Mouse (Mus musculus) intestine, postnatal 0 days (tissue): ENCODE measurements around the gene Nsmf. TPM values are rescaled to one million over a fixed set of nuclear protein-coding genes. Genes with fewer than 3 reads are reported as not detected.

ENCODE experiments used
- ATAC-seq: fragments of 200-750 bp; cut with Nextera tagmentation; 2 replicates; pipeline ENCODE4 v1.8.0; 2017; ENCODE audit warnings: mild to moderate bottlenecking, moderate TSS enrichment, moderate library complexity
- H3K27ac ChIP-seq: fragments of 300-500 bp; sonication (generic); 2 replicates; pipeline ENCODE4 v1.5.1; 2014; ENCODE audit warnings: mild to moderate bottlenecking, low read depth, low read length, moderate library complexity
- H3K27me3 ChIP-seq: fragments of 300-500 bp; sonication (generic); replicated peaks from 2 replicates; pipeline ENCODE4 v1.6.1; 2014; ENCODE audit warnings: low read length, mixed read lengths; ENCODE audit not compliant: control insufficient read depth, insufficient read depth
- H3K36me3 ChIP-seq: fragments of 300-500 bp; sonication (generic); 2 replicates; pipeline ENCODE4 v1.6.1; 2014; ENCODE audit warnings: mild to moderate bottlenecking, moderate library complexity; ENCODE audit not compliant: control insufficient read depth, insufficient read depth
- H3K4me1 ChIP-seq: fragments of 300-500 bp; sonication (generic); replicated peaks from 2 replicates; pipeline ENCODE4 v1.6.1; 2014; ENCODE audit warnings: antibody characterized with exemption, low read length, mixed read lengths; ENCODE audit not compliant: control insufficient read depth, insufficient read depth
- H3K4me2 ChIP-seq: fragments of 300-500 bp; sonication (generic); replicated peaks from 2 replicates; pipeline ENCODE4 v1.6.1; 2014; ENCODE audit warnings: low read depth, mild to moderate bottlenecking, moderate library complexity
- H3K4me3 ChIP-seq: fragments of 300-500 bp; sonication (generic); 2 replicates; pipeline ENCODE4 v1.5.1; 2014; ENCODE audit warnings: low read depth, low read length
- H3K9ac ChIP-seq: fragments of 300-500 bp; sonication (generic); 2 replicates; pipeline ENCODE4 v1.6.1; 2014; ENCODE audit warnings: mild to moderate bottlenecking, low read depth, low read length
- H3K9me3 ChIP-seq: fragments of 300-500 bp; sonication (generic); 2 replicates; pipeline ENCODE4 v1.6.1; 2016; ENCODE audit warnings: mixed run types; ENCODE audit not compliant: control insufficient read depth
- CTCF ChIP-seq: sonication (generic); IDR thresholded peaks from 2 replicates; pipeline ENCODE4 v1.5.1; 2016; ENCODE audit warnings: low read depth, mild to moderate bottlenecking, control low read depth, antibody characterized with exemption, moderate library complexity
- WGBS: fragments of 180-500 bp; shearing (Covaris S2); extraction: QIAGEN DNeasy Blood & Tissue Kit; methylation state at CpG from one replicate; pipeline ENCODE4 v1.1.7; 2014; 5-methylcytosine and 5-hydroxymethylcytosine counted together
- polyA plus RNA-seq: library from polyadenylated mRNA; unstranded; fragments of >200 nt; fragmentation: Nextera tagmentation; extraction: Ambion mirVana; gene quantifications from 2 replicates; pipeline ENCODE4 v1.2.1, GENCODE M21; 2015

Gene Nsmf
- 17.0 and 17.6 TPM in 2 replicates for polyA plus RNA-seq

DNA sequence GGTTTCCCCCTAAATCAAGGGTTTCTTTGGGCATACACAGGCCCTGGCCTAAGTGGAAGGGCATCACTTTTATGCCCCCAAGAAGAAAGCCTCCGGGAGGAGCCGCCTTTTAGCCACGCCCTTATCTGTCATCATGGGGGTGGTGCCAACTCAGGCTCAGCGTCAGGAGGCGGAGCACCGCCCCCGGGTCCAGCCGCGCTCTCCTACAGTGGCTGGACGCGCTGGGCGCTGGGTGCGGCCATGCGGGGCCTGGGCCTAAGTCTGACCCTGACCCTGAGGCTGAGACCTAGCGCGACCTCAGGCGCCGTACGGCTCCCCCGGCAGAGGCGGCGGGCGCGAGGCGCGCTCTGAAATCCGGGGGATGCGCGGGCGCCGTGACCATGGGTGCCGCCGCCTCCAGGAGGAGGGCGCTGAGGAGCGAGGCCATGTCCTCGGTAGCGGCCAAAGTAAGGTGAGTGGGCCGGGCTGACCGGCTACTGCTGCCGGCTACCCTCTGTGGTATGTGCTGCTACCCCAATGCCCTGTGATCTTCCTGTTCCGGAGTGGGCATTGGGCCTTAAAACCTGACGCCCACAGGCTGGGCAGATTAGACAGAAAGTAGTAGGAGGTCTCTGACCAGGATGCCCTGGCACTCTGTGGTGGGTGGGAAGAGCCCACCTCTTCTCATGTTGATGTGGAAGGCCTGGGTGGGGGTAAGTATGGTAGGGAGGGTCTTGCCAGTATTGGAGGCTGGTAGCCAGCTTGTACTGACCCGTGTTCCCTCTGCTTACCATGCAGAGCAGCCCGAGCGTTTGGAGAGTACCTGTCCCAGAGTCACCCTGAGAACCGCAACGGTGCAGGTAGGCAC, at the start of gene Nsmf:
Gene Nsmf (plus strand): TSS at position 135 of the 847 bp plus-strand sequence.
- TF ChIP-seq CTCF = peak; percentile 59
- Histone ChIP-seq H3K36me3 (peaks cover 42% of the 10 kb centered on the region), H3K27ac (no peak within 1 kb of the TSS), H3K4me1 (0 out of 2 replicates have a peak, but pooled peaks cover 2% of the 10 kb centered on the region), H3K4me3 (peak within 1 kb of the TSS; percentile 60), H3K9ac (peak within 1 kb of the TSS; percentile 58), H3K27me3 (no peaks in the 10 kb centered on the region), H3K9me3 (no peaks in the 10 kb centered on the region), H3K4me2 (peak within 1 kb of the TSS; percentile 82)
- WGBS = 4% methylated on average over 47 of the region's 47 CpGs
- peak; percentile 79 for ATAC-seq

DNA sequence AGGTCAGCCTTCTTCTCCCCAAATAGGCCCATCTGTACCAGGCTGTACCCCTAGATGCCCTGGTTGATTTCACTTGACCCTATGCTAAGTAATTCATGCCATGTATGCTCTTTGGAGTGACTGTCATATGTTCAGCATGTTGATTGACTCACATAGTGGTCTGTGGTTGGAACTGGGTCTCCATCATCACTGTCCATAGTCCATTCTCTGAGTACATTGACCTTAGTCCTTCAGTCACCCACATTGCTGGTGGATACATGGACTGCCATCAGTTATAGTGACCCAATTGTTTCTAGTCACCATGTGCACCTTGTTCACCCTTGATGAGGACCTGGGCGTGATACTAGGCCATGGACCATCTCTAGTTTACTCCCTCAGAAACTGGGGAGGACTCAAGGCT, 47.4 kb upstream of the Nsmf start:
- WGBS = 92% methylated on average over 1 of the region's 1 CpGs
- H3K27ac ChIP-seq = no peak overlapping the region
- ATAC-seq = no peak
- H3K27me3 ChIP-seq = no peaks in the 10 kb centered on the region
- no peaks in the 10 kb centered on the region for H3K4me1 ChIP-seq
- peaks cover 18% of the 10 kb centered on the region for H3K36me3 ChIP-seq
- no peak overlapping the region for H3K4me3 ChIP-seq
- no peak overlapping the region for H3K4me2 ChIP-seq
- TF ChIP-seq CTCF = no peak
- no peaks in the 10 kb centered on the region for H3K9me3 ChIP-seq
- no peak overlapping the region for H3K9ac ChIP-seq

DNA sequence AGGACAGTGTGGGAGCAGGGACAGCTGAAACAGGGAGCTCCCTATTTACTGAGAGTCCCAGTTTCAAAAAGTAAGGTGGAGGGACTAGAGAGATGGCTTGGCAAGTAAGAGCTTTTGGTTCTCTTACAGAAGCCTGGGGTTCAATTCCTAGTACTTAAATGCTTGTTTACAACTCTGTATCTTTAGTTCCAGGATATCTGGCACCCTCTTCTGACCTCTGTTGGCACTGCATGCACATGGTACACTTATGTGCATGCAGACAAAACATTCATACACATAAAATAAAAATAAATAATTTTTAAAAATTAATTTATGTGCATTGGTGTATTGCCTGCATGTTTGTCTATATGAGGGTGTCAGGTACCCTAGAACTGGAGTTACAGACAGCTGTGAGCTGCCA, 45.9 kb upstream of the Nsmf start:
- peak; percentile 34; the same call in 1 of the 2 replicates for TF ChIP-seq CTCF
- no peaks in the 10 kb centered on the region for H3K4me1 ChIP-seq
- H3K36me3 ChIP-seq = peaks cover 7% of the 10 kb centered on the region; the same call in 1 of the 2 replicates
- H3K27me3 ChIP-seq = no peaks in the 10 kb centered on the region
- no peak for ATAC-seq
- H3K9ac ChIP-seq = no peak overlapping the region
- H3K9me3 ChIP-seq = no peaks in the 10 kb centered on the region
- no peak overlapping the region for H3K4me2 ChIP-seq
- H3K27ac ChIP-seq = no peak overlapping the region
- H3K4me3 ChIP-seq = no peak overlapping the region

DNA sequence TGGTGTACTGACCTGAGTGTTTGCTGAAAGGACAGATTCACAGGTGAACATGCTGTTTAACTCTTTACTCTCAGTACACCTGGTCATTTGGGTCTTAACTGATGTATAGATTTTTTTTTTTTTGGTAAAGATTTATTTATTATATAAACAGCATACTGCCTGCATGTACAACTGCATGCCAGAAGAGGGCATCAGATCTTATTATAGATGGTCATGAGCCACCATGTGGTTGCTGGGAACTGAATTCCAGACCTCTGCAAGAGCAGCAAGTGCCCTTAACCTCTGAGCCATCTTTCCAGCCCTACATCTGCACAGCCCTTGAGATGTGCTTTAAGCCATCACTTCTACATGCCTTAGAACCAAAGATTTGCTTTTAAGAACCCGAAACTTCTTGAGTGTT, 31.5 kb upstream of the Nsmf start:
- Histone ChIP-seq H3K4me1 (no peaks in the 10 kb centered on the region), H3K27me3 (no peaks in the 10 kb centered on the region), H3K4me3 (no peak overlapping the region), H3K4me2 (no peak overlapping the region), H3K27ac (no peak overlapping the region), H3K36me3 (peaks cover 12% of the 10 kb centered on the region), H3K9ac (no peak overlapping the region), H3K9me3 (no peaks in the 10 kb centered on the region)
- ATAC-seq = no peak
- peak; percentile 35; the same call in 1 of the 2 replicates for TF ChIP-seq CTCF
- WGBS = 97% methylated on average over 1 of the region's 1 CpGs

DNA sequence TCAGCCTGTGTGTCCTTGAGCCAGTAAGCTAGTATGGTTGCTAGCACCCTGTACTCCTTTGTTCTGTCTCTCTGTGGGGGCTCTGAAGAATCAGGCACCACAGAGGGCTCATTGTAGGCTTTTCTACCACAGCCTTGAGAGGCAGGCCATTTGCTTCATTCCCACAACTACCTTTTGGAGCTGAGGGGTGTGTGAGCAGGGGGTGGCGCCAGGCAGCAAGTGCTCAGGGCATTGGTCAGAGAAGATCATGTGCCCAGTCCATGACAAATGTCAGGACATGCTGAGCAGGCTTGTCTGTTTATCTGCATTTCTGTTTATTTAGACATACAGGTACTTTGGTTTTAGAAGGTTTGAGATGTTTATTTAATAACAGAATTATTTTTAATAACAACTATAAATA, 29.0 kb upstream of the Nsmf start:
- WGBS = 92% methylated on average over 1 of the region's 1 CpGs
- Histone ChIP-seq H3K9ac (no peak overlapping the region), H3K9me3 (no peaks in the 10 kb centered on the region), H3K27ac (no peak overlapping the region), H3K27me3 (no peaks in the 10 kb centered on the region), H3K4me1 (no peaks in the 10 kb centered on the region), H3K36me3 (peaks cover 3% of the 10 kb centered on the region), H3K4me3 (no peak overlapping the region), H3K4me2 (no peak overlapping the region)
- no peak for ATAC-seq
- TF ChIP-seq CTCF = no peak

DNA sequence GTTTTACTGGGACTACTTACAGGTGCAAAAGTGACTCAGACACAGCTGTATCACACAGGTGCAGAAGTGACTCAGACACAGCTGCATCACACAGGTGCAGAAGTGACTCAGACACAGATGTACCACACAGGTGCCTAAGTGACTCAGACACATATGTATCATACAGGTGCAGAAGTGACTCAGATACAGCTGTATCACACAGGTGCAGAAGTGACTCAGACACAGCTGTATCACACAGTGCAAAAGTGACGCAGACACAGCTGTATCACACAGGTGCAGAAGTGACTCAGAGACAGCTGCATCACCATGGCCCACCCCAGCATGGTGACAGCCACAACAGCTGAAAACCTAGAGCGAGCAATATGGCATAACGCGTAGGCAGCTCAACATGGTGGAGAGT, 19.2 kb upstream of the Nsmf start:
- H3K36me3 ChIP-seq = peaks cover 10% of the 10 kb centered on the region; the same call in 1 of the 2 replicates

More for the DNA sequence above, 19.2 kb upstream of the Nsmf start:
- peak; percentile 31; the same call in 1 of the 2 replicates for ATAC-seq
- no peak overlapping the region for H3K27ac ChIP-seq
- no peak for TF ChIP-seq CTCF
- WGBS = 94% methylated on average over 4 of the region's 4 CpGs
- H3K9me3 ChIP-seq = no peaks in the 10 kb centered on the region
- H3K4me1 ChIP-seq = no peaks in the 10 kb centered on the region
- H3K4me2 ChIP-seq = no peak overlapping the region
- H3K4me3 ChIP-seq = no peak overlapping the region
- H3K9ac ChIP-seq = no peak overlapping the region
- H3K27me3 ChIP-seq = no peaks in the 10 kb centered on the region
